Mouse (Mus musculus): ENCODE results near the gene Ttc7b. TPM values are rescaled to one million over a fixed set of nuclear protein-coding genes. Genes with fewer than 3 reads are reported as not detected.

The Ttc7b gene
- polyA plus RNA-seq, 1 experiment from 2014 or later, result 5.6 TPM

DNA sequence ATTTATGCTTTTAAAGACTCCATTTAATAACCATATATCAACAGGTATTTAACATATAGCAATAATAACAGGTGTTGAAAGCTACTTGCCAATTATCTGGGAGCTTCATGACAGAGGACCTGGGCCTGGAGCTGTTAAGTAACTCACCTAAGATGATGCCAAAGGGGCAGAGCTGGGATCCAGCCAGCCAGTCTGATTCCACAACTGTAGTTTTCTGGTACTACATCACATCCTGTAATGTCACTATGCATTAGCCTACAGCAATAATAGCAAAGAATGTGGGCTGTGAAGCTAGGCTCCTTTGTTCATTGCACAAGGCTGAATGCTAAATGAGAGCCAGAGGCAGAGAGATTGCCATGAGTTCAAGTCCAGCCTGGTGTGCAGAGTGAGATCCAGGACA lies 44.3 kb downstream of the Ttc7b start:
- no peak for ATAC-seq (ENCODE audit: insufficient number of reproducible peaks, low FRiP score, low TSS enrichment, low read depth)
- no peak overlapping the region for H3K4me3 ChIP-seq (replicated peaks)
- H3K27me3 ChIP-seq, result no peaks in the 10 kb centered on the region
- no peaks in the 10 kb centered on the region for H3K9me3 ChIP-seq (replicated peaks)
- peaks cover 5% of the 10 kb centered on the region; the same call in 1 of the 2 replicates for H3K36me3 ChIP-seq
- no peak overlapping the region for H3K4me2 ChIP-seq (replicated peaks)
- no peak overlapping the region for H3K9ac ChIP-seq
- H3K27ac ChIP-seq (replicated peaks), result no peak overlapping the region
- H3K4me1 ChIP-seq, result no peaks in the 10 kb centered on the region

DNA sequence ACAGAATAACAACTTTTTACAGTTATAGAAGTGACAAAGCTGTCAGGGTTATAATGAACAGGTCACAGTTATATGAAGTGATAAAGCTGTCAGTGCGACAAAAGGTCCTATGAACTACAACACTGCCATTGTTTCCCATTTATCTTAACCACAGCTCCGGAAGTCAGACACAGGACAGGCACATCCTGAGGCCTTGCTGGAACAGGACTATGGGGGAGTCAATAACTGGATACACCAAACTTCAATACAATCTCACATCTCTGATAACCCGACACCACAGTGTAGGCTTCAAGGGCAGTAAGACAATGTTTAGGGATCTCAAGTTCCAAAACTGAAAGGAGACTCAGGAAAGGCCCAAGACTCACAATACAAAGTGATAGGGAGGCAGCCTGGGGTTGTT lies 45.1 kb downstream of the Ttc7b start:
- Histone ChIP-seq H3K4me1 (no peaks in the 10 kb centered on the region), H3K9ac (no peak overlapping the region), H3K27me3 (no peaks in the 10 kb centered on the region), H3K9me3 (replicated peaks) (no peaks in the 10 kb centered on the region), H3K27ac (replicated peaks) (peak overlapping the region; percentile 30; the same call in 1 of the 2 replicates), H3K4me3 (replicated peaks) (no peak overlapping the region), H3K4me2 (replicated peaks) (no peak overlapping the region), H3K36me3 (0 out of 2 replicates have a peak, but pooled peaks cover 5% of the 10 kb centered on the region)
- ATAC-seq (ENCODE audit: insufficient number of reproducible peaks, low FRiP score, low TSS enrichment, low read depth), result no peak
- 74% methylated on average over 3 of the region's 3 CpGs for WGBS

DNA sequence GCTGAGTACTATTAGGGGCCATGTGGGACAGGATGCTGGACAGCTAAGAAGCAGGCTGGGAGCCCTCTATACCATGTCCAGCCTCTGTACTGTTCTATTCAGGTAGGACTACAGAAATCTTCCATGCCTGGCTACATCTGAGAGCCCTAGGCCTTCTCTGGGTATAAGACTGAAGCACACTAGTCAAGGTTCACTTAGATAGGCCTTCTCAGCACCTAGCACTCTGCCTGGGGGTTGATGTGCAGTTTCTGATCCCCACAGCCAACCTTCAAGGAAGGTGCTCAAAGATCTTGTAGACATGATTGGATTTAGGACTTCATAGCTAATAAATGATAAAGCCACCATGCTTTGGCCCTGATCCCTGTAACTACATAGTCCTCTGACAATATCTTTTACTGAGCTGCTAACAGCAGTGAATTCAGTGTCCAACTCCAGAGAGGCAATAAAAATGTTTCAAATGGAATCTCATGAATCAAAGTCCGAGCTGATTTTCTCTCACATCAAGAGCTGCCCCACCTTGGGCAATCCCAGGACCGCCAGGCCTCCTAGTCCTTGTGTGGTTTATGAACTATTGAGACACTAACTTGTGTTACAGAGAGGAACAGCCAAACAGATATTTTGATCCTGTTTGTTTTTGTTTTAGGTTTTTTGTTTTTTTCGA lies 45.8 kb downstream of the Ttc7b start:
- H3K36me3 ChIP-seq, result 0 out of 2 replicates have a peak, but pooled peaks cover 5% of the 10 kb centered on the region
- no peaks in the 10 kb centered on the region for H3K4me1 ChIP-seq
- 90% methylated on average over 3 of the region's 3 CpGs for WGBS
- ATAC-seq (ENCODE audit: insufficient number of reproducible peaks, low FRiP score, low TSS enrichment, low read depth), result no peak
- no peaks in the 10 kb centered on the region for H3K27me3 ChIP-seq
- H3K9ac ChIP-seq, result no peak overlapping the region
- no peak overlapping the region for H3K4me2 ChIP-seq (replicated peaks)
- no peaks in the 10 kb centered on the region for H3K9me3 ChIP-seq (replicated peaks)
- H3K27ac ChIP-seq (replicated peaks), result no peak overlapping the region
- H3K4me3 ChIP-seq (replicated peaks), result no peak overlapping the region

DNA sequence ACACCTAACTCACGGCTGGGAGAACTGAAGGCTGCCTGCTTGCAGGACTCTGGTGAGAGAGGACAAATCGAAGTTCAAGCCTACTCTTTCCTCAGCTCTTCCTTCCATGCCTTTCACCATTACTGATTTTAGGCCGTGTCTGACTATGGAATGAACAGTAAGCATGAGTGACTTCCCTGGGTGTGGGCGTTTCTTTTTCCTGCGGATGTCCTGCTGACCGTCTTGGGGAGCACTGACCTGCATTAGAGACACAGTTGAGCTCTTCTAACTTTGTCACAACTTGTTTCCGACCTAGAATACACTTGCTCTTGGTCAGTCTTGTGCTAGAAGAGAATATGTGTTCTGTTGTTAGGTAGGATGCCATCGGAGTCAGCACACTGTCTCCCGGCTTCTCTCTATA lies 50.3 kb downstream of the Ttc7b start:
- Histone ChIP-seq H3K9me3 (replicated peaks) (no peaks in the 10 kb centered on the region), H3K36me3 (peaks cover 15% of the 10 kb centered on the region; the same call in 1 of the 2 replicates), H3K4me2 (replicated peaks) (no peak overlapping the region), H3K27me3 (no peaks in the 10 kb centered on the region), H3K9ac (no peak overlapping the region), H3K27ac (replicated peaks) (no peak overlapping the region), H3K4me1 (no peaks in the 10 kb centered on the region), H3K4me3 (replicated peaks) (no peak overlapping the region)
- 83% methylated on average over 9 of the region's 9 CpGs for WGBS
- ATAC-seq (ENCODE audit: insufficient number of reproducible peaks, low FRiP score, low TSS enrichment, low read depth), result no peak

DNA sequence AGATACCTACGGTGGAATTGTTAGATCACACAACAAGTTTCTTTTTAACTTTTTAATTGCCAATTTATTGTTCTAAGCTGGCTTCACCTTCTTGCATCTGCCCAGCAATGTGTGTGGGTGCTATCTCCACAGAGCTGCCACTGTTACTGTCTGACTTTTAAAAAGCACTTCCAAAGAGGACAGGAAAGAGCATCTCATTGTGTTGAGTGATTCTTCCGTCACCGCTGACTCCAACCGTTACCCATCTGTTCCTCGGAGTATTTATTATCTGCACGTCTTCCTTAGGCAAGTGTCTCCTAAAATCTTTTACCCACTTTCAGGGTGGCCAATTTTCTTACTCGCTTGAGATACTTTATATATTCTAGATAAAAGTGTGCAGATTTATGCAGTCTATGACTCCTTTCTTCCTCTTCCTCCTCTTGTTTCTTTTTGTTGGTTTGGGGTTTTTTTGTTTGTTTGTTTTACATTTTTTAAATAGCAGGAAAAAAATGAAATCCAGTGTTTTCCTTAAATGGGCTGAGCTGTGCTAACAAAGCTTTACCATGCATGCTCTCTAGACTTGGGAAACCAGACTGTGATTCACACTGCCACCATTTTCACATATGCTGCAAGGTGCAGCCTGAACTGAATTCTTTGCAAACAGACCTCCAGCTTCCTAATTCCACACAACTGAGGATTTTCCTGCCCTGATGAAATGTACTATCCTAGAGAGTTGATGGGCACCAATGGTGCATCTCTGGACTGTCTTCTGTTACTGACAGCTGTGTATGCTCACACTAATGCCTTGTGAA lies 50.9 kb downstream of the Ttc7b start:
- peaks cover 15% of the 10 kb centered on the region; the same call in 1 of the 2 replicates for H3K36me3 ChIP-seq
- no peak overlapping the region for H3K27ac ChIP-seq (replicated peaks)
- H3K4me3 ChIP-seq (replicated peaks), result no peak overlapping the region
- no peaks in the 10 kb centered on the region for H3K9me3 ChIP-seq (replicated peaks)
- H3K27me3 ChIP-seq, result no peaks in the 10 kb centered on the region
- no peak overlapping the region for H3K4me2 ChIP-seq (replicated peaks)
- no peaks in the 10 kb centered on the region for H3K4me1 ChIP-seq
- ATAC-seq (ENCODE audit: insufficient number of reproducible peaks, low FRiP score, low TSS enrichment, low read depth), result no peak
- 83% methylated on average over 7 of the region's 7 CpGs for WGBS
- no peak overlapping the region for H3K9ac ChIP-seq

DNA sequence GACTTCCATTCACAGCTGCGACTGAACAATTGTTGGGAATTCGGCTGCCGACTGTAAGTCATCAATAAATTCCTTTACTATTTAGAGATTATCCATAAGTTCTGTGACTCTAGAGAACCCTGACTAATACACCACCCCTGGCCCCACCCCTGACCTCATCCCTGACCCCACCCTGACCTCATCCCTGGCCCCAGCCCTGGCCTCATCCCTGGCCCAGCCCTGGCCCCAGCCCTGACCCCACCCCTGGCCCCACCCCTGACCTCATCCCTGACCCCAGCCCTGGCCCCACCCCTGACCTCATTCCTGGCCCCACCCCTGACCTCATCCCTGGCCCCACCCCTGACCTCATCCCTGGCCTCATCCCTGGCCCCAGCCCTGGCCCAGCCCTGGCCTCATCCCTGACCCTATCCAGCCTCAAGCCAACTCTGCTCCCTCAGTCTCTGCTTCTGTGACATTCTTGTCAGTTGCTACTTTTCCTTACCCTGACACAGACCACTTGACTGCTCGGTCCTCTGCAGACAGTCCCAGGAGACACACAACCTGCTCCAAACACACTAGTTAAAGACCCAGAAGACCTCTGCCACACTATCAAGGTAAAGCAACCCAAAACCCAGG lies 55.4 kb downstream of the Ttc7b start:
- H3K4me2 ChIP-seq (replicated peaks), result no peak overlapping the region
- peaks cover 10% of the 10 kb centered on the region; the same call in 1 of the 2 replicates for H3K36me3 ChIP-seq
- no peak overlapping the region for H3K9ac ChIP-seq
- ATAC-seq (ENCODE audit: insufficient number of reproducible peaks, low FRiP score, low TSS enrichment, low read depth), result no peak
- H3K27me3 ChIP-seq, result no peaks in the 10 kb centered on the region
- H3K27ac ChIP-seq (replicated peaks), result no peak overlapping the region
- no peak overlapping the region for H3K4me3 ChIP-seq (replicated peaks)
- H3K4me1 ChIP-seq, result no peaks in the 10 kb centered on the region
- WGBS, result 71% methylated on average over 3 of the region's 4 CpGs
- H3K9me3 ChIP-seq (replicated peaks), result no peaks in the 10 kb centered on the region

DNA sequence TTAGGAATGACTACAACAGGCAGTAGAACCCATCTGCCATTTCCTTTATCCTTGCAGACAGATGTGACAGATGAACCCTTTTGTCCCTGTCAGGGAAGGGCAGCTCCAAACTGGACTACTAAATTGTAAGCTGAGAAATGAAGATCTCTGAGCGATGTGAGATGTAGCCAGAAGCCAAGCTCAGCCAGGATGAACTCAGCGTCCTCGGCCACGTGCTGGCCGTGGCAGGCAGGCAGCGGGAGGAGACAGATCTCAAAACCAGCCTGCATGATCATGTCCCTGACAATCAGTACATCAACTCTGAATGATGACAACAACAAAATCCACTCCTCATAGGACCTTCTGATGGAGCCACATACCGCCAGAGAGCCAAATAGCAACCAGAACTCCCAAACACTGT lies 62.9 kb downstream of the Ttc7b start:
- H3K9me3 ChIP-seq (replicated peaks), result no peaks in the 10 kb centered on the region
- no peak overlapping the region for H3K4me3 ChIP-seq (replicated peaks)
- H3K27me3 ChIP-seq, result no peaks in the 10 kb centered on the region
- no peak overlapping the region for H3K4me2 ChIP-seq (replicated peaks)
- ATAC-seq (ENCODE audit: insufficient number of reproducible peaks, low FRiP score, low TSS enrichment, low read depth), result no peak
- H3K4me1 ChIP-seq, result no peaks in the 10 kb centered on the region
- H3K36me3 ChIP-seq, result 0 out of 2 replicates have a peak, but pooled peaks cover 3% of the 10 kb centered on the region
- WGBS, result 95% methylated on average over 7 of the region's 7 CpGs
- H3K9ac ChIP-seq, result no peak overlapping the region
- H3K27ac ChIP-seq (replicated peaks), result no peak overlapping the region

DNA sequence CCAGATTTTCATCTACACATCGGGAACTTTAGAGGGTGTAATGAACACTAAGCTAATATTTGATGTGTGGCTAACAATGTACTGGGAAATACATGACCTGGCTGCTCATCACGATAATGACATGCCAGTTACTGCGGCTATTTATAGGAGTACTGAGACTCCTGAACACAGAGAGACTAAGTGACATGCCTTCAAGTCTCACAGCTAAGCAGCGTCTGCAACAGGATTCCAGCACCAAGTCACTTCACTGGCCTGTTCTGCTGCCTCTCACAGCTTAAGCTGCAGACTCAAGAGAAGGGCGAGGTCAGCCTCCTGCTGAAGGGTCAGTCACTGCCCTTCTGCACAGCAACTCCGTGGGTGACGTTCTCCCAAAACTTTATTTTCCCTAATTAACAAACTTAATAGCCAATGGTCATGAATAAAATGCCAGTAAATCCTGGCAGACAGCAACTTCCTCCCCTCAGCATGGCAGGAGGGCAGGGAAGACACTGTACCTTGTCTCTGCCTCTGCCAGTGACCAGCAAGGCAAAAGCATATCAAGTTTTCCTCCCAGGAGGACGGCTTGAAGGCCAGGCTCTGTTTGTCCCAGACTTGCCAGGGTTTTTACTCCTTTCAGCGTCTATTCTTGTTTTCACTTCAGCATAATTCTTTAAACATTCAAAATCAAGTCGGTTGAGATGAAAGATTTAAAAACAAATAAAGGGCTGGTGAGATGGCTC lies 64.2 kb downstream of the Ttc7b start:
- Histone ChIP-seq H3K27ac (replicated peaks) (no peak overlapping the region), H3K9ac (no peak overlapping the region)
- 65% methylated on average over 10 of the region's 10 CpGs for WGBS

DNA sequence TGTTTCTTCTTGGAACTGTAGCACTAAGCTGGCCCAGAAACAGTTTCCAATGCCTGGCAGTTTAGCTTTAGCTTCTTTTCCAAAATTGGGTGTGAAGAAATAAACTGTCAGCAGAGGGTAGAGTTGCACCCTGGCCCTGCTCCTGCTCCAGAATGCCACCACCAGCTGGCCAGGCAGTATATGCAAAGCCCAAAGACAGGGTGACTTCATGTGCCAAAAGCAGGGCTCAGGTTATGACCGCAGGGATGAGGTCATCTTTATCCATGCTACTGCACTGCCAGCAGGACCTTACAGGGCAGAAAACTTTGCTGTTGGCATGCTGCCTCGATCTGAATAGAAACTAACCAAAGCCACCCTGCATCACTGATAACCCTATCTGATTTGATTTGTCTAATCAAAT lies 65.2 kb downstream of the Ttc7b start:
- ATAC-seq (ENCODE audit: insufficient number of reproducible peaks, low FRiP score, low TSS enrichment, low read depth), result no peak; the same call in 1 of the 2 replicates
- no peak overlapping the region for H3K27ac ChIP-seq (replicated peaks)
- H3K36me3 ChIP-seq, result 0 out of 2 replicates have a peak, but pooled peaks cover 3% of the 10 kb centered on the region
- H3K9me3 ChIP-seq (replicated peaks), result no peaks in the 10 kb centered on the region
- no peak overlapping the region for H3K4me2 ChIP-seq (replicated peaks)
- WGBS, result 68% methylated on average over 2 of the region's 2 CpGs
- H3K4me1 ChIP-seq, result no peaks in the 10 kb centered on the region
- no peak overlapping the region for H3K9ac ChIP-seq
- no peak overlapping the region for H3K4me3 ChIP-seq (replicated peaks)
- no peaks in the 10 kb centered on the region for H3K27me3 ChIP-seq

More for the DNA sequence above, 64.2 kb downstream of the Ttc7b start:
- no peak for ATAC-seq (ENCODE audit: insufficient number of reproducible peaks, low FRiP score, low TSS enrichment, low read depth)
- H3K4me1 ChIP-seq, result no peaks in the 10 kb centered on the region
- H3K9me3 ChIP-seq (replicated peaks), result no peaks in the 10 kb centered on the region
- no peaks in the 10 kb centered on the region for H3K27me3 ChIP-seq
- H3K4me3 ChIP-seq (replicated peaks), result no peak overlapping the region
- H3K36me3 ChIP-seq, result 0 out of 2 replicates have a peak, but pooled peaks cover 3% of the 10 kb centered on the region
- no peak overlapping the region for H3K4me2 ChIP-seq (replicated peaks)

DNA sequence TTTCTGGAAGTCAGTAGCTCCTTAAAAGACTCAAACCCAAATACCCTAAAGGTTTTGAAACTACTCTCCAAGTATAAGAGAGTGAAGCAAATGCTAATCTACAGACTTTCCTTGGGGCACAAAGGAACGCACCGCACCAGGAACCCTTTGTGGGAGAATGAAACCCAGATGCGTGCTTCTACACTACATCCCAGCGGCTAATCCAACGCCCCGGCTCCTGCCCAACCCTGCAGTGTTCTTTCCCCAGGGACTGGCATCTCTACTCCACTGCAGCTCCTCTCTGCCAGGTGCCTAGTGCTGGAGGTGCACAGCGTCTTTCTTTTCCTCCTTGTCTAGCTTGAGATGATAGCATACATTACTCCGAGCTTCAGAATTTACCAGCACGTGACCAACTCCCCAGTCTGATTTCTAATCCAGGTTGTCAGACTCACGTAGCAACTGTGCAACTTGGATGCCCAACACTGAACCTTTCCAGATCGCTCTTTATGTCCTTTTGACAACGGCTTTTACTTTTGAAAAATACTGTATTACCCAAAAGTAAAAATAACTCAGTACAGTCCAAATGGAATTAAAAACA lies 72.8 kb downstream of the Ttc7b start:
- Histone ChIP-seq H3K9me3 (replicated peaks) (no peaks in the 10 kb centered on the region), H3K27me3 (no peaks in the 10 kb centered on the region), H3K4me1 (peaks cover 26% of the 10 kb centered on the region), H3K36me3 (no peaks in the 10 kb centered on the region; the same call in 1 of the 2 replicates), H3K4me3 (replicated peaks) (no peak overlapping the region), H3K27ac (replicated peaks) (peak overlapping the region; percentile 78), H3K4me2 (replicated peaks) (no peak overlapping the region; the same call in 1 of the 2 replicates), H3K9ac (no peak overlapping the region)
- WGBS, result 27% methylated on average over 12 of the region's 12 CpGs
- ATAC-seq (ENCODE audit: insufficient number of reproducible peaks, low FRiP score, low TSS enrichment, low read depth), result no peak

Measured in embryonic facial prominence, embryonic 15.5 days (tissue).